Comparison of ENCODE assay signal across 28 mouse cellular contexts in genomic region chr10:116132233-116132632, GRCm38 (mm10). TPM values are rescaled to one million over a fixed set of nuclear protein-coding genes. Genes with fewer than 3 reads are reported as not detected.
A peak's percentile ranks its signal among the peaks of the same experiment; 100 is the strongest.
DNase-seq lines count a peak whose midpoint lies in the region.
"Had no signal": no experiment of that assay in that cellular context is flagged by ENCODE, and none has a peak within 500 bp of the region (broad histone marks: within the 10 kb centered on the region; RNA-seq: fewer than 3 reads in every experiment).

No protein-coding gene starts in this region.

- intact Hi-C loops in left cerebral cortex, postnatal 10 days (cut with DNase I) = no loop called here

- peak; percentile 36 for DNase-seq in embryo, embryonic 10 days (ENCODE audit: low spot score)
- no peak for DNase-seq in embryo, embryonic 9.5 days (ENCODE audit: extremely low spot score)
- DNase-seq in left cerebral cortex, adult 11 months (ENCODE audit: low spot score) = peak; percentile 26
- DNase-seq in left cerebral cortex, postnatal 10 days (ENCODE audit: extremely low spot score in 1 of 2, low spot score in 2 of 2) = no peak
- DNase-seq in embryo, embryonic 10.5 days (ENCODE audit: low spot score) = peak; percentile 44
- DNase-seq in mesoderm, embryonic 11.5 days (ENCODE audit: low read depth, low spot score) = peak; percentile 26
- no peak for DNase-seq in urinary bladder, postnatal 4 days (ENCODE audit: low spot score in 2 of 2)
- no peak for DNase-seq in urinary bladder, postnatal 25 days (ENCODE audit: low spot score)
- DNase-seq: adrenal gland, adult 8-10 months; cerebellum, adult 8-10 months; cerebellum, postnatal 25 days; heart, postnatal 10 days; kidney, adult 18-20 months; kidney, postnatal 4 days; lung, postnatal 36 days; right cerebral cortex, postnatal 14 days; thymus, postnatal 14 days had no signal

RNA-seq across cellular contexts. Expression of gene 4933416C03Rik, which starts 18.5 kb away (rescaled TPM):
- total RNA-seq in left cerebral cortex, postnatal 10 days (2021) = not detected
- total RNA-seq: adrenal gland, adult 8-10 months; adrenal gland, postnatal 4 days; G1E; gastrocnemius, adult 8-10 months; gastrocnemius, postnatal 4 days; heart, adult 8-10 months; heart, postnatal 10 days; hematopoietic stem cell, adult 5-6 weeks; layer of hippocampus, adult 8-10 months; layer of hippocampus, postnatal 25 days; left cerebral cortex, postnatal 14 days; megakaryocyte, adult 5-6 weeks; midbrain, postnatal 0 days had no signal

Comparison
In these comparisons a context has a peak if more than half of its experiments do, and no peak if none do; other contexts are left out.
1. DNase-seq: peak in embryo, embryonic 10 days (single experiment), left cerebral cortex, adult 11 months (single experiment), embryo, embryonic 10.5 days (single experiment) and mesoderm, embryonic 11.5 days (single experiment); none in embryo, embryonic 9.5 days (single experiment), left cerebral cortex, postnatal 10 days (0 of 2), urinary bladder, postnatal 4 days (0 of 2) and urinary bladder, postnatal 25 days (single experiment).